In genomic region chr2:71055300-71056114, GRCm38 (mm10) we compare ENCODE assay signal across 8 mouse cellular contexts. TPM values are rescaled to one million over a fixed set of nuclear protein-coding genes. Genes with fewer than 3 reads are reported as not detected.
A peak's percentile ranks its signal among the peaks of the same experiment; 100 is the strongest.
DNase-seq lines count a peak whose midpoint lies in the region; ATAC-seq lines count a peak whose summit lies in the region.

Gene Dcaf17 (plus strand): TSS chr2:71055328.
Gene Mettl8 (minus strand): TSS chr2:71055583.

- peak; percentile 99 for ATAC-seq in forebrain, embryonic 14.5 days
- peak; percentile 98 for ATAC-seq in neural tube, embryonic 15.5 days (ENCODE audit: low FRiP score)

- peaks cover 8% of the 10 kb centered on the region for H3K4me1 ChIP-seq in forebrain, embryonic 14.5 days (ENCODE audit: control insufficient read depth, insufficient read depth, low read length)
- H3K4me1 ChIP-seq in neural tube, embryonic 15.5 days, result peaks cover 19% of the 10 kb centered on the region

- peak within 1 kb of the TSS; percentile 89 for H3K9ac ChIP-seq in forebrain, embryonic 14.5 days (ENCODE audit: low read length)
- peak within 1 kb of the TSS; percentile 81 for H3K9ac ChIP-seq in neural tube, embryonic 15.5 days (replicated peaks)

- intact Hi-C loops in heart, postnatal 14 days (cut with DNase I), result no loop called here

- peak within 1 kb of the TSS; percentile 84 for H3K4me2 ChIP-seq in forebrain, embryonic 14.5 days (ENCODE audit: low read length)
- peak within 1 kb of the TSS; percentile 84 for H3K4me2 ChIP-seq in neural tube, embryonic 15.5 days

- H3K9me3 ChIP-seq in forebrain, embryonic 14.5 days (replicated peaks; ENCODE audit: control insufficient read depth, low read length), result no peaks in the 10 kb centered on the region
- H3K9me3 ChIP-seq in neural tube, embryonic 15.5 days (replicated peaks), result no peaks in the 10 kb centered on the region

- peak within 1 kb of the TSS; percentile 81 for H3K4me3 ChIP-seq in forebrain, embryonic 14.5 days (ENCODE audit: low read depth, low read length)
- H3K4me3 ChIP-seq in neural tube, embryonic 15.5 days (replicated peaks), result peak within 1 kb of the TSS; percentile 71

- DNase-seq in ES-CJ7 (ENCODE audit: low read depth, low spot score), result peak; percentile 97
- peak; percentile 90 for DNase-seq in cerebellum, adult 11 months
- DNase-seq in forebrain, embryonic 14.5 days (ENCODE audit: low spot score), result peak; percentile 98
- peak; percentile 91 to 94 for DNase-seq in heart, postnatal 14 days
- DNase-seq in layer of hippocampus, adult 11-12 months (ENCODE audit: low spot score), result peak; percentile 91
- DNase-seq in lung, adult 18-20 months, result peak; percentile 91 to 94
- peak; percentile 94 for DNase-seq in testis, postnatal 14 days (ENCODE audit: low spot score)

- H3K36me3 ChIP-seq in forebrain, embryonic 14.5 days (ENCODE audit: control insufficient read depth, insufficient read depth, low read length), result peaks cover 10% of the 10 kb centered on the region
- peaks cover 6% of the 10 kb centered on the region; the same call in 1 of the 2 replicates for H3K36me3 ChIP-seq in neural tube, embryonic 15.5 days

- H3K27me3 ChIP-seq in forebrain, embryonic 14.5 days (replicated peaks; ENCODE audit: control insufficient read depth, insufficient read depth, low read length), result no peaks in the 10 kb centered on the region
- H3K27me3 ChIP-seq in neural tube, embryonic 15.5 days (replicated peaks), result no peaks in the 10 kb centered on the region

- H3K27ac ChIP-seq in forebrain, embryonic 14.5 days (ENCODE audit: low read depth, low read length), result peak within 1 kb of the TSS; percentile 96
- peak within 1 kb of the TSS; percentile 96 for H3K27ac ChIP-seq in neural tube, embryonic 15.5 days (replicated peaks)

- under 1% methylated on average over 57 of the region's 57 CpGs for WGBS in forebrain, embryonic 14.5 days
- under 1% methylated on average over 57 of the region's 57 CpGs for WGBS in neural tube, embryonic 15.5 days

RNA-seq across cellular contexts. Expression of gene Dcaf17, which starts in this region (rescaled TPM):
- 23.6 and 26.9 TPM in 2 replicates for polyA plus RNA-seq in forebrain, embryonic 14.5 days (2014; fragmentation: Nextera tagmentation; extraction: Ambion mirVana)
- total RNA-seq in heart, postnatal 14 days (2021), result 1 to 10 TPM; 5.1 to 8.1 TPM
- polyA plus RNA-seq in neural tube, embryonic 15.5 days (2015; fragmentation: Nextera tagmentation; extraction: Ambion mirVana), result 31.0 and 33.3 TPM in 2 replicates

RNA-seq across cellular contexts. Expression of gene Mettl8, which starts in this region (rescaled TPM):
- 15.7 and 19.1 TPM in 2 replicates for polyA plus RNA-seq in forebrain, embryonic 14.5 days (2014; fragmentation: Nextera tagmentation; extraction: Ambion mirVana)
- 1 to 10 TPM; 5.6 to 5.9 TPM for total RNA-seq in heart, postnatal 14 days (2021)
- 12.9 and 16.0 TPM in 2 replicates for polyA plus RNA-seq in neural tube, embryonic 15.5 days (2015; fragmentation: Nextera tagmentation; extraction: Ambion mirVana)

Comparison
In these comparisons a context has a peak if more than half of its experiments do, and no peak if none do; other contexts are left out.
1. Peak in every context shown above with its lines: DNase-seq, ATAC-seq, H3K4me3 ChIP-seq and H3K27ac ChIP-seq.